Mouse (Mus musculus) heart, adult 9 months (tissue): ENCODE measurements around the gene Bag1.

Source experiments
- DNase-seq, 2 experiments: peaks; one replicate each; pipeline ENCODE4 v3.0.0; 2022; ENCODE audit warnings: low spot score in 2 of 2

The Bag1 gene

GRCm38 (mm10) chr4:40948160-40948708 is at the start of gene Bag1, which contains the start of gene Chmp5:
Gene Bag1 (minus strand): TSS chr4:40948294.
Gene Chmp5 (plus strand): TSS chr4:40948407.
- peak; percentile 99 to 100 for DNase-seq

- DNase-seq, result no peak
These were observed 48.2 kb upstream of the Bag1 start for GRCm38 (mm10) chr4:40996302-40996701.

- no peak for DNase-seq
These were observed 41.5 kb upstream of the Bag1 start for GRCm38 (mm10) chr4:40989633-40990032.

- peak; percentile 35 to 72 for DNase-seq
These were observed 35.6 kb upstream of the Bag1 start for GRCm38 (mm10) chr4:40983686-40984085.

- no peak for DNase-seq
These were observed 34.4 kb upstream of the Bag1 start for GRCm38 (mm10) chr4:40982486-40982885.

- DNase-seq, result no peak
These were observed 31.3 kb upstream of the Bag1 start for GRCm38 (mm10) chr4:40979430-40979829.

- DNase-seq, result no peak
These were observed 28.6 kb upstream of the Bag1 start for GRCm38 (mm10) chr4:40976651-40977050.

- no peak for DNase-seq
These were observed 27.6 kb upstream of the Bag1 start for GRCm38 (mm10) chr4:40975678-40976077.

- no peak for DNase-seq
These were observed 25.9 kb upstream of the Bag1 start for GRCm38 (mm10) chr4:40974011-40974410.

GRCm38 (mm10) chr4:40971744-40972143 is 23.6 kb upstream of the Bag1 start:
- no peak for DNase-seq

GRCm38 (mm10) chr4:40970842-40971701 is 23.0 kb upstream of the Bag1 start, which contains the start of gene Nfx1:
Gene Nfx1 (plus strand): TSS chr4:40970906.
- DNase-seq, result peak; percentile 94 to 95

- DNase-seq, result no peak
These were observed 22.4 kb upstream of the Bag1 start for GRCm38 (mm10) chr4:40970592-40970841.

GRCm38 (mm10) chr4:40969781-40970591 is 21.9 kb upstream of the Bag1 start:
- DNase-seq, result no peak

GRCm38 (mm10) chr4:40969161-40969560 is 21.1 kb upstream of the Bag1 start:
- DNase-seq, result no peak

GRCm38 (mm10) chr4:40963536-40963935 is 15.4 kb upstream of the Bag1 start:
- DNase-seq, result no peak

- DNase-seq, result no peak
These were observed 7.8 kb upstream of the Bag1 start for GRCm38 (mm10) chr4:40955942-40956341.

- no peak for DNase-seq
These were observed 5.4 kb upstream of the Bag1 start for GRCm38 (mm10) chr4:40953521-40953920.

GRCm38 (mm10) chr4:40947565-40948159 is 432 bp downstream of the Bag1 start:
- no peak for DNase-seq

GRCm38 (mm10) chr4:40946516-40947121 is 1.5 kb downstream of the Bag1 start:
- no peak for DNase-seq

- no peak for DNase-seq
These were observed 4.4 kb downstream of the Bag1 start for GRCm38 (mm10) chr4:40943651-40944050.

GRCm38 (mm10) chr4:40938793-40939192 is 9.3 kb downstream of the Bag1 start:
- DNase-seq, result no peak
